Mouse (Mus musculus): Measurements from ENCODE around the gene Nckap5. TPM values are rescaled to one million over a fixed set of nuclear protein-coding genes. Genes with fewer than 3 reads are reported as not detected.

Gene Nckap5
- polyA plus RNA-seq, 1 experiment: 3.1 TPM

DNA sequence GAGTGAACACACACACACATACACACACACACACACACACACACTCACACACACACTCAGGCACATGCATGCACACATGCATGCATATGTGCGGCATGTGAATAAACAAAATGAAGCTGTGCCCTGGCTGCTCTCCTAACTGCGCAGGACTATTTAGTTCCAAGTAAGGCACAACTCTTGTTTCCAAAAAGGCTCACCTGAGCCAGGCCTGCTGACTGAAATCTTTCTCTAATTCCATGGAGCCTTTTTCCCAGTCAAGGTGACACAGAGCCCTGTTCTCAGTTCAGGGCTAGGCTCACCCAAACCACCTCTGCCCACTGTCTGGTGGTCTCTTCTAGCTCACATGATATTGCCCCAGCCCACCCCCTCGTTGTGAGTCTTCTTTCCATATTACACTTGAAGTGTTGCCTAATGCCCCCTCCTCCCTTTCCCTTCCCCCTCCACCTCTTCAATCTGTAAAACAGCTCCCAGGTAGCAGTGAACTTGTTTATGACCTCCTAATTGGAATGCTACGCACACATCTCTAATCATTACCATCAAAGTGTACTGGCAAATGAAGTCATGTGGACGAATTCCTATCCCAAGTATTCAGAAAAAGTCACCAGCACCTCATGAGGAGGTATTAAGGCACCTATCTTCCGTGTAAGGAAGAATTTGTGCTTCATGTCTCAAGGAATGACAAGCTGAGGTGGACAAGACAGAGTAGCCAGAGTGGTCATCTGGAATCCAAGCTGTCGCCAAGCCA lies 226.7 kb downstream of the Nckap5 start:
- no peaks in the 10 kb centered on the region; the same call in 1 of the 2 replicates for H3K4me1 ChIP-seq (ENCODE audit: control insufficient read depth, insufficient read depth, low read length)
- 49% methylated on average over 7 of the region's 7 CpGs for WGBS
- peak overlapping the region; percentile 91 for H3K27ac ChIP-seq (ENCODE audit: insufficient read depth, low read depth, low read length)
- TF ChIP-seq POLR2A (IDR thresholded peaks at IDR 0.05; ENCODE audit: low read depth, low read length) (no peak), CTCF (conservative IDR thresholded peaks at IDR 0.05; ENCODE audit: insufficient read depth, insufficient read length, low read depth, low read length) (no peak)
- H3K27me3 ChIP-seq (replicated peaks; ENCODE audit: control insufficient read depth, insufficient read depth, low read length): no peaks in the 10 kb centered on the region
- H3K4me3 ChIP-seq (ENCODE audit: insufficient read depth, low read depth, low read length): peak overlapping the region; percentile 42
- DNase-seq: peak; percentile 59
- no peaks in the 10 kb centered on the region for H3K36me3 ChIP-seq (ENCODE audit: control insufficient read depth, insufficient read depth, low read length)

DNA sequence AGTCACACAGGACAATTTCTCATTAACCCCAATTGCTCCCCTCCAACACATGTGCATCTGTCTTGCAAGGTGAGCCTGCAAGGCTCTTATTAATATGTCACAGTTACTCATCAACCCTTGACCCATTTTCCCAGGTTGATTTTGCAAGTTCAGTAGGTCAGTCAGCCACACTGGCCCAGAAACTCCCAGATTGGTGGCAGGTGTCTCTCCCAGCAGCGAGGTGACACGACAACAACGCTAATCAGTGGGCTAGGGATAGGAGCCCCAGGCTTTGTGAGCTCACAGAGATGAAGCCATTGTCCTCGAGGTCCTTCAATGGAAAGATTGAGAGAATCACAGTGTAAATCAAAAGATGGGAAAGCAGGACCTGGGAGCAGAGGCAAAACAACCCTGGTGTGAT lies 230.0 kb downstream of the Nckap5 start:
- no peaks in the 10 kb centered on the region for H3K27me3 ChIP-seq (replicated peaks; ENCODE audit: control insufficient read depth, insufficient read depth, low read length)
- peak; percentile 50 for DNase-seq
- H3K4me1 ChIP-seq (ENCODE audit: control insufficient read depth, insufficient read depth, low read length): no peaks in the 10 kb centered on the region; the same call in 1 of the 2 replicates
- 42% methylated on average over 4 of the region's 4 CpGs for WGBS
- TF ChIP-seq CTCF (conservative IDR thresholded peaks at IDR 0.05; ENCODE audit: insufficient read depth, insufficient read length, low read depth, low read length) (no peak), POLR2A (IDR thresholded peaks at IDR 0.05; ENCODE audit: low read depth, low read length) (no peak)
- no peak overlapping the region for H3K27ac ChIP-seq (ENCODE audit: insufficient read depth, low read depth, low read length)
- H3K36me3 ChIP-seq (ENCODE audit: control insufficient read depth, insufficient read depth, low read length): no peaks in the 10 kb centered on the region
- H3K4me3 ChIP-seq (ENCODE audit: insufficient read depth, low read depth, low read length): no peak overlapping the region

DNA sequence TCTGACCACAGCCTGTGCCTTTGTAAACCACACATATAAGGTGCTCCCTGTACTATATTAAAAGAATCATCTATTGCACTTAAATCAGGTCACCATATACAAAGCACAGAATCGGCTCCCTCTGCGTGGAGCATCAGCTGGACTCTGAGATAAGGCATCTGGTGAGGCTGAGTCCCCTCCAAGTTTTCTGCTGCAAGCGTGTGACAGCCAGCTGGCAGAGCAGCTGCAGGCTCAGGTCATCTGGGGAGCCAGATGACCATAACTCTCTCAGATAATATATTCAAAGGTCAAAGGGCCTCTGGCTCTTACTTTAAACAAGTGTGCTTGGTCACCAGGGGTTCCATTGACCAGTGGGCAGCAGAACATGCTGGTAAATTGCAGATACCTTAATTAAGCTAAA lies 233.2 kb downstream of the Nckap5 start:
- Histone ChIP-seq H3K4me3 (ENCODE audit: insufficient read depth, low read depth, low read length) (no peak overlapping the region), H3K4me1 (ENCODE audit: control insufficient read depth, insufficient read depth, low read length) (0 out of 2 replicates have a peak, but pooled peaks cover 5% of the 10 kb centered on the region), H3K27me3 (replicated peaks; ENCODE audit: control insufficient read depth, insufficient read depth, low read length) (no peaks in the 10 kb centered on the region), H3K36me3 (ENCODE audit: control insufficient read depth, insufficient read depth, low read length) (no peaks in the 10 kb centered on the region), H3K27ac (ENCODE audit: insufficient read depth, low read depth, low read length) (no peak overlapping the region)
- TF ChIP-seq CTCF (conservative IDR thresholded peaks at IDR 0.05; ENCODE audit: insufficient read depth, insufficient read length, low read depth, low read length): no peak
- no peak for TF ChIP-seq POLR2A (IDR thresholded peaks at IDR 0.05; ENCODE audit: low read depth, low read length)
- DNase-seq: peak; percentile 22
- 34% methylated on average over 3 of the region's 3 CpGs for WGBS

DNA sequence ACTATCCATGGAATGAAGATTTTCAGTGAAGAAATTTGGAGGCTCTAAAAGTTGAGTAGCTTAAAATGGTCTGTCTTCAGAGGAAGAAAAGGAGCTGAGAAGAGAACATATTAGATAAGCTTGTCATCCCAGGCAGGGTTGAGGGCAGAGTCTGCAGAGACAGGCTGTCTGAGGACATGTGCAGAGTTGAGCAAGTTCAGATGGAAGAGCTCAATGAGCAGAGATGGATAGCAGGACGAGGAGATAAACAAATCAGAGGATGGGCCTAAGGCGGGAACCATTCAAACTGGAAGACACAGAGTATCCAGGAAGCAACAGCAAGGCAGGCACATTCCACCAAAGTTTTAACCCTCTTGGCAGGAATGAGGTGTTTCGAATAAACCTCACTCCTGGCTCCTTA lies 235.8 kb downstream of the Nckap5 start:
- H3K4me1 ChIP-seq (ENCODE audit: control insufficient read depth, insufficient read depth, low read length): 0 out of 2 replicates have a peak, but pooled peaks cover 5% of the 10 kb centered on the region
- H3K36me3 ChIP-seq (ENCODE audit: control insufficient read depth, insufficient read depth, low read length): no peaks in the 10 kb centered on the region
- WGBS: 82% methylated on average over 3 of the region's 3 CpGs
- TF ChIP-seq POLR2A (IDR thresholded peaks at IDR 0.05; ENCODE audit: low read depth, low read length): no peak
- no peak for TF ChIP-seq CTCF (conservative IDR thresholded peaks at IDR 0.05; ENCODE audit: insufficient read depth, insufficient read length, low read depth, low read length)
- no peak overlapping the region for H3K4me3 ChIP-seq (ENCODE audit: insufficient read depth, low read depth, low read length)
- H3K27ac ChIP-seq (ENCODE audit: insufficient read depth, low read depth, low read length): no peak overlapping the region
- no peak for DNase-seq
- H3K27me3 ChIP-seq (replicated peaks; ENCODE audit: control insufficient read depth, insufficient read depth, low read length): no peaks in the 10 kb centered on the region

DNA sequence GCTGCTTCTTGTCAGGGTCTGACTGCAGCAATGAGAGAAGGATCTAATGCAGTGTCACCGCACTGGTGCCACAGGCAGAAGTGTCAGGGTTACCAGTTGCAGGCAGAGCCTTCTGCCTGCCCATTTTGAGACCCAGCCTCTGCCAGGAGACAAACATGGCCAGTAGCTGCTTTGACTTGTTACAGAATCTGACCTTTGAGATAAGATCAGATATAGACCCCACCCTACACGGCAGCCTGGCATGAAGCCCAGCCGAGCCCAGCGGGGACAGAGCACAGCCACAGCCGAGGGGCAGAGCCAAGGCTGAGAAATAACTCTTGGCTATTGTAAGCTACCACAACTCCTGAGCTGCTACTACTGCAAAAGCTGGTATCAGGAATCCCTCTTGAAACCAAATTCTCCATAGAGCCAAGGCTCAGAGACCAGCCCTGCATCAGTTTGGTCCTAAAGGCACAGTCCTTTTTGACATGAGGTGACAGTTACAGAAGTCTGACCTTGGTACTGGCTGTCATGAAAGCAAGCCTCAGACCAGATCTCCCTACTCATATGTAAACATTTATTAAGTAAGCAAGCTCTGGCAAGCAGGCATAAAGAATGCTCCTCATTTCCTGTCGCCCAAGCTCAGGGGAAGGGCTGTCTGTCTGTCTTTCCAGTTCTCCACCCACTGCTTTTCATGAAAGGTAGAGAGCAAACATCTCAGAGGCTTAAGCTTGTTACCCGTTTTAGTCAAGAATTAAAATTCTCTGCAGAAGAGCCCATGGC lies 237.4 kb downstream of the Nckap5 start:
- TF ChIP-seq POLR2A (IDR thresholded peaks at IDR 0.05; ENCODE audit: low read depth, low read length) (no peak), CTCF (conservative IDR thresholded peaks at IDR 0.05; ENCODE audit: insufficient read depth, insufficient read length, low read depth, low read length) (no peak)
- DNase-seq: peak; percentile 38
- 45% methylated on average over 7 of the region's 7 CpGs for WGBS

DNA sequence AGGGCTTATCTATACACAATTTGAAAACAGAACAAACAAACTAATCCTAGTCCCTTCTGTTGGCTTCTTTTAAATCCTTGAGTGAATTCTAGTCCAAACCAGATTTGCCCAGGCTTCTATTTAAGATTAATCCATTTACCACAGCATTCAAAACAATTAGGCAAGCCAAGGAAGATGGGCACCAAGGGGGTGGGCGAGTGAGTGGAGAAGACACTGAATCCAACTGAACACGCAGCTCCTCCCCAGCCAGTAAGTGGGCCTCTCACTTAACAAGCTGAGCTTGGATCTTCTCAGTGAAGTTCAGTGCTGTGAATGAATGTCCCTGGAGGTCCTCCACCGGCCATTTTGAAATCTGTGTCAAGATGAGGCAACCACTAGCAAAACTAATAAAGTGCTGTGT lies 239.7 kb downstream of the Nckap5 start:
- Histone ChIP-seq H3K4me1 (ENCODE audit: control insufficient read depth, insufficient read depth, low read length) (0 out of 2 replicates have a peak, but pooled peaks cover 5% of the 10 kb centered on the region), H3K27me3 (replicated peaks; ENCODE audit: control insufficient read depth, insufficient read depth, low read length) (no peaks in the 10 kb centered on the region), H3K36me3 (ENCODE audit: control insufficient read depth, insufficient read depth, low read length) (no peaks in the 10 kb centered on the region), H3K4me3 (ENCODE audit: insufficient read depth, low read depth, low read length) (no peak overlapping the region), H3K27ac (ENCODE audit: insufficient read depth, low read depth, low read length) (no peak overlapping the region)
- TF ChIP-seq POLR2A (IDR thresholded peaks at IDR 0.05; ENCODE audit: low read depth, low read length): no peak
- no peak for TF ChIP-seq CTCF (conservative IDR thresholded peaks at IDR 0.05; ENCODE audit: insufficient read depth, insufficient read length, low read depth, low read length)
- WGBS: 90% methylated on average over 3 of the region's 3 CpGs
- DNase-seq: no peak

More for the DNA sequence above, 237.4 kb downstream of the Nckap5 start:
- H3K36me3 ChIP-seq (ENCODE audit: control insufficient read depth, insufficient read depth, low read length): no peaks in the 10 kb centered on the region
- no peak overlapping the region for H3K27ac ChIP-seq (ENCODE audit: insufficient read depth, low read depth, low read length)
- H3K4me3 ChIP-seq (ENCODE audit: insufficient read depth, low read depth, low read length): no peak overlapping the region
- 0 out of 2 replicates have a peak, but pooled peaks cover 5% of the 10 kb centered on the region for H3K4me1 ChIP-seq (ENCODE audit: control insufficient read depth, insufficient read depth, low read length)
- no peaks in the 10 kb centered on the region for H3K27me3 ChIP-seq (replicated peaks; ENCODE audit: control insufficient read depth, insufficient read depth, low read length)

DNA sequence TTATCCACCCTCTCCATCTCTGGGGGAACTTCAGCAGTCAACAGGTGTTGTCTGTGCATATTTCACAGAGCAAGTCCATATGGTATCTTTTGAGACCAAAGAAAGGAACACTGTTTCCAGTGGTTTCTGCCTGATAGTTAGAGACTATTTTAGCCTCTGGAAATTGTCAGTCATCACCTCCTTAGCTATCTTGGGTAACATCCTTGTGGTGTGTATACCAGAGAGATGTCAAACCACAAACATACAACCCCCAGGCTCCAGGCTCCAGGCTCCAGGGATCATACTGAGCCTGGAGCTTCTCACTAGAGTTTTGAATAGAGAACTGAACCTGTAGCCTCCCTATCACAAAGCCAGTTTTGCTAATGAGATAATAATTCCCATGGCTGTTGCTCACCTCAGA lies 252.4 kb downstream of the Nckap5 start:
- no peaks in the 10 kb centered on the region for H3K36me3 ChIP-seq (ENCODE audit: control insufficient read depth, insufficient read depth, low read length)
- H3K27ac ChIP-seq (ENCODE audit: insufficient read depth, low read depth, low read length): no peak overlapping the region
- H3K27me3 ChIP-seq (replicated peaks; ENCODE audit: control insufficient read depth, insufficient read depth, low read length): no peaks in the 10 kb centered on the region
- no peak for DNase-seq
- TF ChIP-seq POLR2A (IDR thresholded peaks at IDR 0.05; ENCODE audit: low read depth, low read length): no peak
- TF ChIP-seq CTCF (conservative IDR thresholded peaks at IDR 0.05; ENCODE audit: insufficient read depth, insufficient read length, low read depth, low read length): no peak
- peaks cover 3% of the 10 kb centered on the region for H3K4me1 ChIP-seq (ENCODE audit: control insufficient read depth, insufficient read depth, low read length)
- H3K4me3 ChIP-seq (ENCODE audit: insufficient read depth, low read depth, low read length): no peak overlapping the region
